Mouse (Mus musculus): ENCODE measurements around the gene Gas2l3.

GRCm38 (mm10) chr10:89435920-89436319 is 7.8 kb downstream of the Gas2l3 start:
- TF ChIP-seq GATA1 (IDR thresholded peaks at IDR 0.05; ENCODE audit: low read length) (no peak), TAL1 (IDR thresholded peaks at IDR 0.05; ENCODE audit: low read length) (no peak)

Measured in erythroblast, embryonic 14.5 days (primary cell).